Mouse (Mus musculus) lung, embryonic 14.5 days (tissue): ENCODE data around the gene Ncoa5. TPM values are rescaled to one million over a fixed set of nuclear protein-coding genes. Genes with fewer than 3 reads are reported as not detected.

Experiments
- ATAC-seq: fragments of 200-750 bp; cut with Nextera tagmentation; 2 replicates; pipeline ENCODE4 v1.8.0; 2017; ENCODE audit warnings: mild to moderate bottlenecking, moderate TSS enrichment, moderate library complexity; ENCODE audit not compliant: insufficient read depth
- DNase-seq: peaks from one replicate; pipeline ENCODE4 v3.0.0-alpha.2; 2015
- H3K27ac ChIP-seq: fragments of 300-500 bp; sonication (generic); 2 replicates; pipeline ENCODE4 v1.5.1; 2014; ENCODE audit warnings: low read depth, mild to moderate bottlenecking, moderate library complexity
- H3K27me3 ChIP-seq: fragments of 300-500 bp; sonication (generic); 2 replicates; pipeline ENCODE4 v1.6.1; 2014; ENCODE audit warnings: low read length, control low read depth; ENCODE audit not compliant: insufficient read depth
- H3K36me3 ChIP-seq: fragments of 300-500 bp; sonication (generic); 2 replicates; pipeline ENCODE4 v1.6.1; 2014; ENCODE audit warnings: control low read depth; ENCODE audit not compliant: insufficient read depth
- H3K4me1 ChIP-seq: fragments of 300-500 bp; sonication (generic); 2 replicates; pipeline ENCODE4 v1.6.1; 2014; ENCODE audit warnings: antibody characterized with exemption, control low read depth; ENCODE audit not compliant: insufficient read depth
- H3K4me2 ChIP-seq: fragments of 300-500 bp; sonication (generic); 2 replicates; pipeline ENCODE4 v1.6.1; 2014; ENCODE audit warnings: mild to moderate bottlenecking
- H3K4me3 ChIP-seq: fragments of 300-500 bp; sonication (generic); 2 replicates; pipeline ENCODE4 v1.5.1; 2014; ENCODE audit warnings: low read depth, low read length
- H3K9ac ChIP-seq: fragments of 300-500 bp; sonication (generic); 2 replicates; pipeline ENCODE4 v1.6.1; 2014
- H3K9me3 ChIP-seq: fragments of 300-500 bp; sonication (generic); 2 replicates; pipeline ENCODE4 v1.6.1; 2016; ENCODE audit warnings: low read depth, low read length, control low read depth
- CTCF ChIP-seq: IDR thresholded peaks from 2 replicates; pipeline ENCODE4 v1.5.1; 2016; ENCODE audit warnings: antibody characterized with exemption, low read depth
- WGBS: fragments of 180-500 bp; shearing (Covaris S2); extraction: QIAGEN DNeasy Blood & Tissue Kit; methylation state at CpG from one replicate; pipeline ENCODE4 v1.1.7; 2014; 5-methylcytosine and 5-hydroxymethylcytosine counted together
- polyA plus RNA-seq: library from polyadenylated mRNA; unstranded; fragments of >200 nt; fragmentation: Nextera tagmentation; extraction: Ambion mirVana; gene quantifications from 2 replicates; pipeline ENCODE4 v1.2.1, GENCODE M21; 2014

Gene Ncoa5
- polyA plus RNA-seq, 1 experiment from 2014 or later = 81.6 TPM

DNA sequence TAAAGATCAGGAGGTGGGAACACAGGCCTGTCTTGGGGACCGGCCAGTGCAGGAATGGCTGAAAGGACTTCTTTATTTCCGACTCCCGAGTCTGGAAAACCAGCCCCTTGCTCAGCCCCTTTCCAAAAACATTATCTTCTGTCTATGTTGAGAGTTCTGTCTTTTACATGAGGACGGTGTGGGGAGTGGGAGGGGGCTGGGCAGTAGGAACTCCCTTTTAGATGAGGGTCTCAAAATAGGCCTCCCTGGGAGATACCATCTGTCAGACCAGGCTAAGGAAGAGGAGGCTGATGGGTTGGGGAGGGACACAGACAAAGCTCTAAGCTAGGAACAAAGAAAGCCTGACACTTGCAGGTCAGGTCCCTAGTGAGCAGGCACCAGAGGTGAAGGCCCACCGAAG is 14.4 kb upstream of the Ncoa5 start:
- 54% methylated on average over 5 of the region's 5 CpGs for WGBS
- Histone ChIP-seq H3K4me2 (no peak overlapping the region), H3K4me1 (no peaks in the 10 kb centered on the region), H3K4me3 (no peak overlapping the region), H3K27me3 (no peaks in the 10 kb centered on the region), H3K36me3 (no peaks in the 10 kb centered on the region), H3K9me3 (no peaks in the 10 kb centered on the region), H3K27ac (no peak overlapping the region), H3K9ac (no peak overlapping the region)
- ATAC-seq (no peak), DNase-seq (no peak)
- TF ChIP-seq CTCF = no peak

DNA sequence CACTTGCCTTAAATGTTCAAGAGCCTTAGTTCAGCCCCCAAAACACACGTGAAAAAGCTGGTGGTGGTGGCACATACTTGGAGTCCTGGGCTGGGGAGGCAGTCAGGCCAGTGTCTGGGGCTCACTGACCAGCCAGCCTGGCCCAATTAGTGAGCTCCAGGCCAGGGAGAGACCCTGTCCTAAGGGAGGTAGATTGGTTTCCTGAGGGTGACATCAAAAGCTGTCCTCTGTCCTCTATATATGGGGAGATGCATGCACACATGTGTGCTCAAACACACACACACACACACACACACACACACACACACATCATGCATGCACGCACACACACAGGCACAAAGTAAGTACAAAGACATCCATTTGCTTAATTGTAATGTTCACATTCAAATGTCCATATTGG is 9.1 kb upstream of the Ncoa5 start:
- H3K27ac ChIP-seq = no peak overlapping the region
- no peaks in the 10 kb centered on the region for H3K9me3 ChIP-seq
- 49% methylated on average over 2 of the region's 2 CpGs for WGBS
- H3K9ac ChIP-seq = no peak overlapping the region
- H3K4me1 ChIP-seq = no peaks in the 10 kb centered on the region
- H3K36me3 ChIP-seq = no peaks in the 10 kb centered on the region
- no peaks in the 10 kb centered on the region for H3K27me3 ChIP-seq
- no peak overlapping the region for H3K4me3 ChIP-seq
- DNase-seq = no peak
- ATAC-seq = no peak
- TF ChIP-seq CTCF = no peak
- no peak overlapping the region for H3K4me2 ChIP-seq

DNA sequence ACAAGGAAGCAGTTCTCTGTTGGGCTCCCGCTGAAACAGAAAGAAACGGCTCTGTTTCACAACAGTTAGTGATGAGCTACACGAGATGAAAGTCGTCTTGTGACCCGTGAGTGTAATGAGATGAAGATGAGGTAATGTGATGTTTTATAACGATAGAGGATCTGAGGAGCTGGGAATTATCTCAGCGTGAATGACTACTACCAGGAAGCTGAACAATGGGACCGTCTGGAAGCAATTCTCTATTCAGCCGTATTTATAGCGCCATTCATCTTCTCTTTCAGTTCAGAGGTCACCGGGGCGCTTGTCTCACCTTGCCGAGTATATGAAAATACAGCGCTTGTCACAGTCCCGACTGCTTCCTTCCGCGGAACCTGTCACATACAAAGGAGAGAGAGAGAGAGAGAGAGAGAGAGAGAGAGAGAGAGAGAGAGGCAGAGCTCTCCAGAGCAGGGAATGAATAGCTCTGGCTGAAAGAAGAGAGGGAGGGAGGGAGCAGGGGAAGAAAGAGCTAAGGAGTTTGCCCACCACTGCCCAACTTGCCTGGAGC is 8.5 kb upstream of the Ncoa5 start:
- no peak overlapping the region for H3K9ac ChIP-seq
- H3K27ac ChIP-seq = no peak overlapping the region
- H3K4me2 ChIP-seq = no peak overlapping the region
- peak; percentile 28 for DNase-seq
- no peaks in the 10 kb centered on the region for H3K9me3 ChIP-seq
- no peak overlapping the region for H3K4me3 ChIP-seq
- no peak for ATAC-seq
- TF ChIP-seq CTCF = no peak
- no peaks in the 10 kb centered on the region for H3K36me3 ChIP-seq
- H3K4me1 ChIP-seq = no peaks in the 10 kb centered on the region
- H3K27me3 ChIP-seq = no peaks in the 10 kb centered on the region
- 15% methylated on average over 17 of the region's 17 CpGs for WGBS

DNA sequence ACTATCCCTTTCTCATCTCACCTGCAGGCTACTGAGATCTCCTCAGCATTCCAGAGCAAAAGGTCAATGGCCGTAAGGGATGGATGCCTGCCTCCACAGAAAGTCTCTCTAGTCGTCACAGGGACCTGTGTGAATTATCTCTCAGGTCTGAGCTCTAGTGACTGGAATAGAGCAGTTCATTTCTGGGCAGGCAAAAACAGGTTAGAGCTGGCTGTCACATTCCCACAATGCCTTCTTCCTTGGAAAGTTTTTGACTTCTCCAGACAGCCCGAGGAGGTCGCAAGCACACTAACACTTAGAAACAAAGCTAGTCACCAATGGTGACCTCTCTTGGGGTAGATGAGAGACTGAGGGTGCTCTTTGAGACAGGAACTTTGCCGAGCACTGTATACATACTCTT is 7.5 kb upstream of the Ncoa5 start:
- 71% methylated on average over 5 of the region's 5 CpGs for WGBS
- Histone ChIP-seq H3K4me3 (no peak overlapping the region), H3K36me3 (no peaks in the 10 kb centered on the region), H3K4me2 (no peak overlapping the region), H3K4me1 (no peaks in the 10 kb centered on the region), H3K9ac (no peak overlapping the region), H3K9me3 (no peaks in the 10 kb centered on the region), H3K27ac (no peak overlapping the region), H3K27me3 (no peaks in the 10 kb centered on the region)
- ATAC-seq (no peak), DNase-seq (no peak)
- no peak for TF ChIP-seq CTCF

DNA sequence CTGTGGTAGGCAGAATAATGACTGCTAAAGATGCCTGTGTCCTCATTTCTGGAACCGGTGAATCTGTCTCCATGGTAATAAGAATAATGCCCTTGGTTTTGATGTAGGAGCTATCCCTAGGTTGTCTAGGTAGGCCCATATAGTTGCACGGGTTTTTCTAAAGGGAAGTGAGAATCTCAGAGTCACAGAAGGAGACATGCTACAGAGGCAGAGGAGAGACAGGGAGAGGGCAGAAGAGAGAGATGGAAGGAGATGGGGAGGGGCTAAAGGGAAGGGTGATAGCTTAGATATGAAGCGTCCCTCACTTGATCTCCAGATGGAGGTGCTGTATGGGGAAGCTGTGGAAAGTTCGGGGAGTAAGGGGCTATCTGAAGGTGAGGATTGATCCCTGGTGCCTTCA is 2.7 kb upstream of the Ncoa5 start:
- WGBS = 63% methylated on average over 4 of the region's 4 CpGs
- H3K4me2 ChIP-seq = no peak overlapping the region
- H3K36me3 ChIP-seq = no peaks in the 10 kb centered on the region
- no peak for TF ChIP-seq CTCF
- H3K4me3 ChIP-seq = no peak overlapping the region
- H3K9ac ChIP-seq = no peak overlapping the region
- H3K27ac ChIP-seq = no peak overlapping the region
- no peaks in the 10 kb centered on the region for H3K9me3 ChIP-seq
- DNase-seq = no peak
- no peaks in the 10 kb centered on the region for H3K27me3 ChIP-seq
- peaks cover 9% of the 10 kb centered on the region for H3K4me1 ChIP-seq
- no peak for ATAC-seq

DNA sequence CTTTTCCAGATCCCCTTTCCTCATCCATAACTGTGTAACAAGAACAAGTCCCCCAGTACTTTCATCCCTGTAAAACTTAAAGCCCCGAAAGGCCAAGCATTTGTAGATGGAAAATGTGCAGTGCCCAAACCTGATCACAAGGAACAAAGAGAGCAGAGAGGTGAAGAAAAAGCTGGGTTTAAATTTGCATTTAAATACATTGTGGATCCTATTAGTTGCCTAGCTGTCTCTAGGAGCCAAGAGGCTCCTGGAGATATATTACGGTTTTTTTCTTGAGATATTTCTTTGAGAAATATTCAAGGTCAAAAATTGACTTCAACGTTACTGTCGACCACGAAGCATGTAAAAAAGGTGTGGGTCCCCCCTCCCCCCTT is 378 bp upstream of the Ncoa5 start:
- DNase-seq (no peak), ATAC-seq (no peak)
- Histone ChIP-seq H3K27me3 (no peaks in the 10 kb centered on the region), H3K9ac (no peak overlapping the region), H3K4me3 (peak overlapping the region; percentile 94), H3K27ac (no peak overlapping the region), H3K4me1 (peaks cover 9% of the 10 kb centered on the region), H3K36me3 (no peaks in the 10 kb centered on the region), H3K9me3 (no peaks in the 10 kb centered on the region), H3K4me2 (peak overlapping the region; percentile 82)
- 43% methylated on average over 5 of the region's 5 CpGs for WGBS
- no peak for TF ChIP-seq CTCF

DNA sequence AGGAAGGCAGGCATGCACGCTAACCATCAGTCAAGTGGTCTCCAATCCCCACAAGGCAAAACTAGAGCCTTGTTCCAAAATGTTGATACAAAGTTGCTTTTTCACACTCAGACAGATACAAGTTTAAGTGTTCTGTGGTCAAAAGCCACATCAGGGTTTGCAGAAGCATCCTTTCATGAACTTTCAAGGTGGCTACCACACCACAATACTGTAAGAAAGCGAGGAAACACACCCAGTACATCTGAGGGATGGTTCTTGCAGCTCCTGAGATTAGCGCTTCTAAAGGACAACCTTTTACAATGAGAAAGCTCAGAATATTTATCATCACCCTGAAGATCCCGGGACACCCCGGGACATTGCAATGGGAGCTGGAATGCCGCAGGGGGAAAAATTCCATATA is 1.4 kb downstream of the Ncoa5 start:
- TF ChIP-seq CTCF = no peak
- Histone ChIP-seq H3K4me3 (peak overlapping the region; percentile 94), H3K27ac (no peak overlapping the region), H3K27me3 (no peaks in the 10 kb centered on the region), H3K4me1 (peaks cover 9% of the 10 kb centered on the region), H3K4me2 (peak overlapping the region; percentile 82), H3K9me3 (no peaks in the 10 kb centered on the region), H3K9ac (peak overlapping the region; percentile 95), H3K36me3 (no peaks in the 10 kb centered on the region)
- ATAC-seq (no peak), DNase-seq (peak; percentile 10)
- WGBS = 18% methylated on average over 6 of the region's 6 CpGs

DNA sequence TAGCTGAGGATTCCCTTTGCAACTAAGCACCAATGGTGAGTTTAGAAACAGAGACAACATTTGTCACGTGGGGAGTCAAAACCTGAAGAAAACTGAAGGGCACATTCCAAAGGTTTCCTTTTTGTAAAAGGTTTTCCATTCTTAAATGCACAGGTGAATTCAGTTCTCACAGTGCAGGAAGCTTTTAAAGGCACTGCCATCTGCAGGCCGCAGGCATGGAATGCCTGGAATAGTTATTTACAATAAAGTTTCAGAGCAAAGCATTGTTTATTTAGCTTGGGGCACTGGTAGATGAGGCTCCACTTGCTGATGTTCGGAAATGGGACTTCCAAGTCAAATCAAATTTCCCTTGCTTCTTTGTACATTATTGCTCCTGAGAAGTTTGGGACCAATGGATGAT is 2.1 kb downstream of the Ncoa5 start:
- no peak overlapping the region for H3K27ac ChIP-seq
- TF ChIP-seq CTCF = peak; percentile 28; the same call in 1 of the 2 replicates
- no peaks in the 10 kb centered on the region for H3K36me3 ChIP-seq
- peak overlapping the region; percentile 82 for H3K4me2 ChIP-seq
- peak; percentile 46 for DNase-seq
- 34% methylated on average over 3 of the region's 3 CpGs for WGBS
- peaks cover 9% of the 10 kb centered on the region for H3K4me1 ChIP-seq
- no peak for ATAC-seq
- H3K9me3 ChIP-seq = no peaks in the 10 kb centered on the region
- H3K9ac ChIP-seq = no peak overlapping the region
- H3K27me3 ChIP-seq = no peaks in the 10 kb centered on the region
- peak overlapping the region; percentile 94; the same call in 1 of the 2 replicates for H3K4me3 ChIP-seq
